In the genomic region with DNA sequence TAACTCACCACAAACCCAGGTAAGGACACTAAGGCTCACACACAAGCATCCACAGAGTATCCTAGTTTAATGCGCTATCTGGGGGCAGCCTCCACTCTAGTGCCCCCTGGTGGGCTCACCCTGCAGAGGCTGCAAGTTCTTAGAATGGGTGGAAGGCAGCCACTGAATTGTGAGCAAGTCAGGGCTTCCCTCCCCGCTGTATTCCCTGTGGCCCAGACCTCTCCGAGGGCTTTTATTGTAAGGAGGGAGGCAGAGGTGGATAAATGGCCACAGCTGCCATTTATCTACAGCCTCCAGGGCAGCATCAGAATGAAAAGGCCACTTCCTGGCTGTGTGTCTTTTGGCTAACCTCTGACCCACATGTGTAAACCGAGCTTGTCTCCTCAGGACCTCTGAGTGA, we compare ENCODE assay signal across 8 mouse cellular contexts. TPM values are rescaled to one million over a fixed set of nuclear protein-coding genes. Genes with fewer than 3 reads are reported as not detected.
A peak's percentile ranks its signal among the peaks of the same experiment; 100 is the strongest.
DNase-seq lines count a peak whose midpoint lies in the region; ATAC-seq lines count a peak whose summit lies in the region.

No protein-coding gene starts in this region.

- H3K27ac ChIP-seq in hindbrain, embryonic 11.5 days (ENCODE audit: low read depth, low read length) = no peak overlapping the region
- H3K27ac ChIP-seq in hindbrain, embryonic 14.5 days = no peak overlapping the region

- WGBS in hindbrain, embryonic 11.5 days = 23% methylated on average over 4 of the region's 4 CpGs
- 26% methylated on average over 4 of the region's 4 CpGs for WGBS in hindbrain, embryonic 14.5 days

- peak; percentile 64 for DNase-seq in hindbrain, embryonic 11.5 days (ENCODE audit: low spot score)
- DNase-seq in hindbrain, embryonic 14.5 days (ENCODE audit: low spot score) = no peak
- DNase-seq in urinary bladder, postnatal 14 days (ENCODE audit: low spot score) = peak; percentile 21
- DNase-seq in urinary bladder, postnatal 36 days (ENCODE audit: low spot score in 2 of 2) = no peak
- peak; percentile 64 to 69 for DNase-seq in cerebellum, postnatal 10 days
- peak; percentile 20 for DNase-seq in lung, postnatal 36 days
- DNase-seq in yolk sac, embryonic 10.5 days (ENCODE audit: low spot score) = no peak
- DNase-seq in spleen, adult 12 weeks (ENCODE audit: low spot score) = no peak

- no peaks in the 10 kb centered on the region for H3K27me3 ChIP-seq in hindbrain, embryonic 11.5 days (ENCODE audit: control insufficient read depth, insufficient read depth, low read length)
- no peaks in the 10 kb centered on the region for H3K27me3 ChIP-seq in hindbrain, embryonic 14.5 days (ENCODE audit: control insufficient read depth, insufficient read depth, low read length)

- no peak for ATAC-seq in hindbrain, embryonic 11.5 days (ENCODE audit: low FRiP score)
- no peak for ATAC-seq in hindbrain, embryonic 14.5 days (ENCODE audit: low FRiP score)

- no peaks in the 10 kb centered on the region for H3K4me1 ChIP-seq in hindbrain, embryonic 11.5 days (replicated peaks; ENCODE audit: control insufficient read depth, insufficient read depth, low read length)
- peaks cover 4% of the 10 kb centered on the region for H3K4me1 ChIP-seq in hindbrain, embryonic 14.5 days (replicated peaks; ENCODE audit: control insufficient read depth, insufficient read depth, low read length)

- H3K4me3 ChIP-seq in hindbrain, embryonic 11.5 days (ENCODE audit: low read depth, low read length) = no peak overlapping the region
- H3K4me3 ChIP-seq in hindbrain, embryonic 14.5 days (replicated peaks; ENCODE audit: low read length) = no peak overlapping the region

- no peak overlapping the region for H3K9ac ChIP-seq in hindbrain, embryonic 11.5 days (ENCODE audit: low read depth, low read length)
- no peak overlapping the region for H3K9ac ChIP-seq in hindbrain, embryonic 14.5 days

- no peaks in the 10 kb centered on the region for H3K9me3 ChIP-seq in hindbrain, embryonic 11.5 days (ENCODE audit: control insufficient read depth, low read length)
- no peaks in the 10 kb centered on the region for H3K9me3 ChIP-seq in hindbrain, embryonic 14.5 days (ENCODE audit: control insufficient read depth, low read length)

- no peak overlapping the region for H3K4me2 ChIP-seq in hindbrain, embryonic 11.5 days (replicated peaks; ENCODE audit: low read depth, low read length)
- no peak overlapping the region for H3K4me2 ChIP-seq in hindbrain, embryonic 14.5 days (replicated peaks)

- H3K36me3 ChIP-seq in hindbrain, embryonic 11.5 days (ENCODE audit: control insufficient read depth, insufficient read depth, low read length) = no peaks in the 10 kb centered on the region
- H3K36me3 ChIP-seq in hindbrain, embryonic 14.5 days (replicated peaks; ENCODE audit: control insufficient read depth, insufficient read depth) = peaks cover 9% of the 10 kb centered on the region; the same call in 1 of the 2 replicates

RNA-seq across cellular contexts. Expression of gene Wfs1, which starts 33.6 kb away (rescaled TPM):
- polyA plus RNA-seq in hindbrain, embryonic 11.5 days (2014; fragmentation: Nextera tagmentation; extraction: Ambion mirVana) = 6.0 and 7.0 TPM in 2 replicates
- 6.8 and 8.4 TPM in 2 replicates for polyA plus RNA-seq in hindbrain, embryonic 14.5 days (2014; fragmentation: Nextera tagmentation; extraction: Ambion mirVana)

Comparison
In these comparisons a context has a peak if more than half of its experiments do, and no peak if none do; other contexts are left out.
1. DNase-seq: peak in hindbrain, embryonic 11.5 days (single experiment), urinary bladder, postnatal 14 days (single experiment), cerebellum, postnatal 10 days (2 of 2) and lung, postnatal 36 days (single experiment); none in hindbrain, embryonic 14.5 days (single experiment), urinary bladder, postnatal 36 days (0 of 2), yolk sac, embryonic 10.5 days (single experiment) and spleen, adult 12 weeks (single experiment).